Mouse (Mus musculus) myocyte (in vitro differentiated cells): ENCODE data around the gene Smim4.

ENCODE experiments used
- MAX ChIP-seq: IDR thresholded peaks from one replicate; pipeline ENCODE4 v1.6.1; 2011; ENCODE audit warnings: low read depth, mild to moderate bottlenecking, control low read depth
- MYOG ChIP-seq, 3 experiments: IDR thresholded peaks; one replicate each; pipeline ENCODE4 v1.6.1; 2011; ENCODE audit warnings: control low read depth in 2 of 3, low read depth in 2 of 3, mild to moderate bottlenecking in 2 of 3; ENCODE audit not compliant: insufficient read length in 2 of 3, control insufficient read depth in 1 of 3, insufficient read depth in 1 of 3
- POLR2A ChIP-seq: IDR thresholded peaks from one replicate; pipeline ENCODE4 v1.6.1; 2011; ENCODE audit warnings: low read depth, mild to moderate bottlenecking, control low read depth, moderate library complexity; ENCODE audit not compliant: insufficient read length
- POLR2AphosphoS2 ChIP-seq: IDR thresholded peaks from one replicate; pipeline ENCODE4 v1.6.1; 2011; ENCODE audit warnings: low read depth, control low read depth; ENCODE audit not compliant: insufficient read length
- REST ChIP-seq: IDR thresholded peaks from one replicate; pipeline ENCODE4 v1.6.1; 2011; ENCODE audit warnings: mild to moderate bottlenecking, control low read depth, moderate library complexity; ENCODE audit not compliant: insufficient read depth, insufficient read length
- TCF3 ChIP-seq: IDR thresholded peaks from one replicate; pipeline ENCODE4 v1.6.1; 2011; ENCODE audit warnings: low read depth, control low read depth; ENCODE audit not compliant: insufficient read length

DNA sequence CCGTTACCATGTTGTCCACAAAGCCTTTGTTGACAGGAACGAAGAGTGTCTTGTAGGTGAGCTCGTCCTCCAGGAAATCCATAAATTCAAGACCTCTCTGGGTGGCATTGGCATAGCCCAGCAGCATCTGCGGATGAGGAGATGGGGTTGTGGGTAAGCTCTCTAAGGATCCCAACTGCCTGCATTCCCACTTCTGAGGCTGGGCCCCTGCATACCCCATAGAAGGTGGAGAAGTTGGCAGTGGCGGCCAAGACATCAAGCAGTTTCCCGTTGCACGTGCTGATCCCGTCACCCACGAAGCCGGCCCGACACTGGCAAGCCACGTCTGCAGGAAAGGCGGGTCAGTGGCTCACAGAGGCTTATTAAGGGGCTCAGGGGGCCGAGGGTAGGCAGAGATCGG lies 11.4 kb upstream of the Smim4 start:
- no peak for TF ChIP-seq TCF3
- no peak for TF ChIP-seq MAX
- no peak for TF ChIP-seq POLR2A
- no peak for TF ChIP-seq POLR2AphosphoS2
- TF ChIP-seq MYOG (IDR thresholded peaks at IDR 0.05; ENCODE audit: control insufficient read depth in 1 of 3, insufficient read depth in 1 of 3, insufficient read length in 2 of 3, low read depth in 2 of 3) = no peak
- no peak for TF ChIP-seq REST
